Mouse (Mus musculus): ENCODE measurements around the gene Fuca1. TPM values are rescaled to one million over a fixed set of nuclear protein-coding genes. Genes with fewer than 3 reads are reported as not detected.

The Fuca1 gene
- total RNA-seq, 1 experiment from 2014 or later: 90.1 TPM

DNA sequence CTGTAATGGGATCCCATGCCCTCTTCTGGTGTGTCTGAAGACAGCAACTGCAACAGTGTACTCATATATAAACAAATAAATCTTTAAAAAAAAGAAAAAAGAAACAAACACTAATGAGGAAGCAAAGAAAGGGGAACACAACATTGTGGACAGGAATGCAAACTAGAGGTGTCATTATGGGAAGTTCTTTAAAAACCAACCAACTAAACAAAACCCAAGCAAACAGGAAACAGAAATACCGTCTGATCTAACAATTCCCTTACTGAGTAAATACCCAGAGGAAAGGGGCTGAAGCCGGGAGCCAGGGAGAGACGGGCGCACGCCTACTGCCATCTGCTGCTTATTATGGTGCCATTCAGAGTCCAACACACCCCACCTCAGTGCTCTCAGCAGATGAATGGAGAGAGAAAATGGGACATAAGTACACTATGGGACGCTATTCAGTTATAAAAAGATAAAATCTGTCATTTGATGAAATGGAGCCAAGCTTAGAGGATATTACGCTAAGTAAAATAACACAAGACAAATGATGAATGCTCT lies 61.1 kb downstream of the Fuca1 start:
- no peak for DNase-seq

DNA sequence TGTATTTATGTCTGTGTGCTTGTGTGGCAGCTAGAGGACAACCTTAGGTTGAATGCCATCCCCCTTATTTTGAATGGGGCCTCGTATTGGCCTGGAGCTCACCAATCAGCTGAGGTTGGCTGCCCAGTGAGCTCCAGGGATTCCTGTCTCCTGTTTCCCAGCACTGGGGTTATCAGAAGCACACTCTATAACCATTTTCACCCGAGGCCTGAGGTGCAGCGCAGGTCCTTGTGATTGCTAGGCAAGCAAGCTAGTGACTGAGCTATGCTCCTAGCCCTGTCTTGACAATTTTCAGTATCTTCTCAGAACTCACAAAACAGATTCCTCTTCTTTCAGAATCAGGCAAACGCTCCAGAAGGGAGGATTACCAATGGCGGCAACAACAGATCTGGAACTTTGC lies 64.0 kb downstream of the Fuca1 start:
- DNase-seq: no peak

DNA sequence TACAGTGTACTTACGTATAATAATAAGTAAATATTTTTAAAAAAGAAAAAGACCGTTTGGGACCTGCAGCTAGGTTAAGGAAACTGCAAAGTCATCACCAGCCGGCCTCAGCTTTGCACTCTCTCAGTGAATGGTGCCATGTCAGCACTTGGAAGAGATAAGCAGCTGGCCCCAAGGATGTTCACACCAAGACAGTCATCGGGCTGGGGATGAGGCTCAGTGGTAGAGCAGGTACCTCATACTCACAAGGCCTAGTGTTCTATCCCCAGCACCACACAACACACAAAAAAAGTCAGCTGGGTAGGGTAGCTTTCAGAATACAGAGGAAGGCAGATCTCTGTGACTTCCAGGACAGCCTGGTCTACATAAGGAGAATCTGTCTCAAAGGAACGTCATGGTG lies 64.7 kb downstream of the Fuca1 start:
- no peak for DNase-seq

DNA sequence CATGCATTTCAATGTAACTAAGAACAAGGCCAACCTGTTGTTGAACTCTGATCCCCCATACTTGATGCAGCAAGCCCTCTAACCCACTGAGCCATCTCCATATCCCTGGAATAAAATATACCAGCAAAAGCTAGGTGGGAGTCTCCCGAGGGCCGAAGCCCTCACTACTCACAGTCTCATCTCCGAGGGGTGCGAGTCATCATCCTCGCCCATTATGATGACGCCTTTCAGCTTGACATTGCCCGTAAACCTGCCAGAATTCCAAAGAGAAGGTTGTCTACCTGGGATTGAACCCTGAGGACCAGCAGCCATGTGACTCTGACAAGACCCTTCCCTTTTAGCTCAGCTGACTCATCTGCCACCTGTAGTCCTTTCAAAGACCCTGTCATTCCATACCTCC lies 65.2 kb downstream of the Fuca1 start:
- no peak for DNase-seq

DNA sequence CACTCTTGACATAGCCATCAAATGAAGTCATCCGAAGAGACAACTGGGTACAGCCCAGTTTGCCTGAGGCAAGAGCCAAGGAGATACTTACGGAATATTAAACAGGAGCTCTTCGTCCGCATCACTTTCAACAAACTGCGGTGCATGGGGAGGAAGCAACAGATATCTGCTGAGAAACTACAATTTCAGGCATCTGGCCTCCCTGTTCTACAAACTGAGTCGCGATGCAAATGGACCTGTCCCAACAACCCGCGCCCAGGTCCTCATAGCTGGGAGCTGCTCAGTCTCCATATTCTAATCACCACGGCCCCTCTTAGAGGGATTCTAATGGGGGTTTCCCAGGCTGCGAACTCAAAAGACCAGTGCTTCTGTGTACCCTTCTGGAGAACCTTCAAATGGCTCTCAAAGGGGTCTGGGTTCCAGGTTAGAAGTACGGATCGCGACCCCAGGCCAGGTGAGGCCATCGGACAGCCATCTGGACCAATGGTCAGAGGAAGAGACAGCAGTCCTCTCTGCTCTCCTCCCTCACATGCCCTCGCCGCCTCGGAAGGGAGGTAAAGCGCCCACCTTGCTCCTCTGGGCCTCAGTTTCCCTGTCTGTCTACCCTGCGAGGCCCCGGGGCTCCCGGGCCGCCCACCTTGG lies 65.9 kb downstream of the Fuca1 start:
- DNase-seq: peak; percentile 32

DNA sequence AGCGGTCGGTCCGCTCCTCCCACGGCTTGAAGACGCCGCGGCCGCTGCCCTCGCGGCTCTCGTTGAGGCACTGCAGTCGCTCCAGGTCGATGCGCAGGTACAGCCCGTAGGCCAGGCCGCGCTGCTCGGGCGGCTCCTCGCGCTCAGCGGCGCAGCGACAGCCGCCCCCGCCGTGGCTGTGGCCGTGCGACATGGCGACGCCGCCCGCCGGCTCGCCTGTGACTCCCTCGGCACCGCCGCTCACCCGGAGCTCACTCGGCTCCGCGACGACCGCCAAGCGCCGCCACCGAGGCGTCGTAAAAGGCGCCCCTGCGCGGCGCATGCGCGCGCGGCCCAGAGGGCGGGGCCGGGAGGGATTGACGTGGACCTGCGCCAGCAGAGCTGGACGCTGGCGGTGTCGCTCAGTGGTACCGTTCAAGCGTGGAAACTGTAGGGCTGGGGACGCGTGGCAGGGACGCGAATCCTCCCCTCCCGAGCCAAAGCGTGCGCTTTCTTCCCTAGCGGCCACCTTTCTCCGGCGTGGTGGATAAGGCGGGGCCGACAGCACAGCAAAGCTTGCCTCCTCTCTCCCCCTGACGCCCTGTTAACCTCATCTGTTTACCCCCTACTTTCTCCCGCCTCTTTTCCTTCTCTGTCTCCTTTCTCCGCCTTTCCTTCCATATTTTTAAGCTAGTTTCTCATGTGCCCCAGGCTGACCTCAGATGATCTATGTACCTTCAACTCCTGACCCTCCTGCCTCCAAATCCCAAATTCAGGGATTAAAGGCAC lies 66.6 kb downstream of the Fuca1 start, which contains the start of gene Pithd1:
Gene Pithd1 (minus strand): TSS at position 322 of the 768 bp plus-strand sequence.
- DNase-seq: peak; percentile 96

DNA sequence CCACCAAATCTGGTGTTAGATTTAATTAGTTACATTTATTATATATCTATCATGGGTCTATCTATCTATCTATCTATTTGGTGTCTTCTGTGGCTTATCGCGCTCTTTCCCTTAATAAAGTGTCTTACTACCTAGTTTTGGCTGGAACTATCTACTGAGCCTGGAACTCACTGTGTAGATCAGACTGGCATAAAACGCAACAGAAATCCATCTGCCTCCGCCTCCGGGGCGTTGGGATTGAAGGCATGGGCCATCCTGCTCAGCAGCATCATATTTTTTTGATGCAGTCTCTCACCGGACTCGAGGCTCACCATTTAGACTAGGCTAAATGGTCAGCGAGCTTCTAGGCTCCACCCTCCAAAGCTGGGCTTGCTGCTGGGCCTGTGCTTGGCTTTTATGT lies 67.2 kb downstream of the Fuca1 start:
- DNase-seq: no peak

Other genes starting within 250 kb of the Fuca1 start
- gene Ifnlr1, start 234.4 kb upstream of the Fuca1 start, total RNA-seq (2021): 0.30 and 0.60 TPM in 2 replicates
- 0.67 and 0.75 TPM in 2 replicates for gene Il22ra1, start 192.6 kb upstream of the Fuca1 start, total RNA-seq (2021)
- gene Myom3, start 161.0 kb upstream of the Fuca1 start, total RNA-seq (2021): 0.59 and 0.75 TPM in 2 replicates
- gene Srsf10, start 65.0 kb upstream of the Fuca1 start, total RNA-seq (2021): 119 and 125 TPM in 2 replicates
- gene Pnrc2, start 46.9 kb upstream of the Fuca1 start, total RNA-seq (2021): 110 and 149 TPM in 2 replicates
- gene Cnr2, start 25.3 kb upstream of the Fuca1 start, total RNA-seq (2021): 1.9 and 4.7 TPM in 2 replicates
- gene Hmgcl, start 25.7 kb downstream of the Fuca1 start, total RNA-seq (2021): 64.6 and 76.0 TPM in 2 replicates
- 16.4 and 16.6 TPM in 2 replicates for gene Gale, start 43.0 kb downstream of the Fuca1 start, total RNA-seq (2021)
- 57.2 and 63.9 TPM in 2 replicates for gene Lypla2, start 51.9 kb downstream of the Fuca1 start, total RNA-seq (2021)
- 27.1 and 33.8 TPM in 2 replicates for gene Pithd1, start 66.5 kb downstream of the Fuca1 start, total RNA-seq (2021)
- gene Eloa, start 101.0 kb downstream of the Fuca1 start, total RNA-seq (2021): 42.6 and 42.7 TPM in 2 replicates
- gene Rpl11, start 132.7 kb downstream of the Fuca1 start, total RNA-seq (2021): 722 and 781 TPM in 2 replicates
- gene Id3, start 222.8 kb downstream of the Fuca1 start, total RNA-seq (2021): 91.3 and 98.0 TPM in 2 replicates